ENCODE assay signal across 13 mouse cellular contexts in the genomic region with DNA sequence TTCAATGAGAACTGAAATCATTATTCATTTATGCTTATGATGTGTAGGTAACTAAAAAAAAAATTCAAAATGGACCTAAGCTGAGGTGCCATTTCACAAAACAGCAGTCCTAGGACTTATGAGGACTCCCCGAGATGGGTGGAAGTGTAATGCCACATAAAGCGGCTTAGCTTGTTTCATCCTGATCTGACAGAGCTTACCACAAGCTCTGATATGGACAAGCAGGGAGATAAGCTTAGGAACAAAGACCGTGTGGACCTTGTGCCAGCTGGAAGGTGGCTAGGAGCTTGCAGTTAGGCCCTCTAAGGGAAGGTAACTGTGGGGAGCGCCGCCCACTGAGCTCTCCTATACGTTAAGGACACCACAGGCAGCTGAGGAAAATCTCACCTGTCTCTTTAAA.
"Had no signal": no experiment of that assay in that cellular context is flagged by ENCODE, and none has a peak within 500 bp of the region (broad histone marks: within the 10 kb centered on the region; RNA-seq: fewer than 3 reads in every experiment).

No protein-coding gene starts in this region.

- DNase-seq: liver, embryonic 13.5 days; liver, postnatal 0 days; lung, embryonic 14.5 days; lung, postnatal 10 days; lung, postnatal 4 days; midbrain, embryonic 14.5 days; right cerebral cortex, adult 18-20 months; right cerebral cortex, postnatal 25 days; right cerebral cortex, postnatal 4 days; spleen, adult 18-20 months; thymus, adult 2 months; thymus, postnatal 25 days; thymus, postnatal 4 days had no signal
